Mouse (Mus musculus): ENCODE results near the gene 2310061N02Rik. TPM values are rescaled to one million over a fixed set of nuclear protein-coding genes. Genes with fewer than 3 reads are reported as not detected.

2310061N02Rik gene
- total RNA-seq, 1 experiment = not detected

DNA sequence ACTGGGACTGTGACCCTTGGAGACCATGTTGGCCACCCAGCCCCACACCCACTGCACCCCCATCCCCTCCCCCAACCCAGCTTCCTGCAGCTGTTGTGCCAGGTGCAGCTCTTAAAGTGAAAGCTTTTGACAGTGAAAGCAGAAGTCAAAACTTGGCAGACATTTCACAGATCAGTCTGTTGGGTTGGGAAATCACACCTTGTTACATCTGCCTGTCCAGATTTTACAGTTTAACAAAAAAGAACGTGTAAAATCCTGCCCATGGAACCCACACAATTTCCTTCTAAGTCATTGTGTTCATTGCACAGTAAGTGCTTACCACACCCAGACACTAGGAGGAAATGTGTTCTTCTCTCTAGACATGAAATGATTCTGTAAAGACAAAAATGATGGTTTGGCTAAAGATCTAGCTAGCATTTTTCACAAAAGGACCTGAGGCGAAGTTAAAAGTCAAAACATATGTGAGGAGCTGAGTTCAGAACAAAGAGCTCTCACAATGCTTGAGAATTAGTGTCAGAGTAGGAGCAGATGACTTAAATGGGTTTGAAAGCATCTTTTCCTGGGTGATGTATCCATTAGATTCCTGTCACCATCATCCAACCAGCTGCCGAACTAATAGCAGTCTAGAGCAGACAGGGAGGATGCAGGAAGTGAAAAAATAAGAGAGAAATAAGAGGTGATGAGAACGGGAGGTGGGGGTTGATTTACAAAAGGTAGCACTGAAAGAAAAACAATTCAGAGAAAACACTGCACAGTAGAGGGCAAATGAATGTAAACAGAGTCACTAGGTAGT, 6.5 kb downstream of the 2310061N02Rik start:
- H3K27ac ChIP-seq (ENCODE audit: insufficient read depth, low read depth, low read length, poor library complexity, severe bottlenecking) = no peak overlapping the region
- DNase-seq (ENCODE audit: low read depth, low spot score) = no peak
- TF ChIP-seq MAFK (IDR thresholded peaks at IDR 0.05; ENCODE audit: insufficient read depth, low read depth, low read length) = no peak
- no peak for TF ChIP-seq ZC3H11A (IDR thresholded peaks at IDR 0.05; ENCODE audit: borderline replicate concordance, low read depth, low read length)
- TF ChIP-seq ZNF384 (IDR thresholded peaks at IDR 0.05; ENCODE audit: low read depth, low read length) = no peak
- no peak for TF ChIP-seq HCFC1 (IDR thresholded peaks at IDR 0.05; ENCODE audit: borderline replicate concordance, insufficient read depth, low read length)

DNA sequence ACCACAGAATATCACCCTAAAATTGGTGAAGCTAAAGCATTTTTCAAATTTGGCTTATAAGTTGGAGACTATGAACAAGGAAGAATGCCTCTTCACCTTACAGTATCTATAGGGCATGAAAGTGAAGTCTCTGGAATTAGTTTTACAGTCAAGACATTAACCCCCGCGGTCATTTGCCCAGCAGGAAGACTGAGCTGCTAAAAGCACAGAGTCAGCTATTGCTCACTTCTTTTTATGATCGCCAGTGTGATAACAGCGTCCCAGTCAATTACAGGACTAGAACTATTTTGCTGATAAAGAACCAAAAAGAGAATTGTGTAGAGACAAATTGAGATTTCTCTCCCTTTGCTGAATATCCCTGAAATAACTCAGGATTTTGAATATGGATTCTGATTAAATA, 11.5 kb downstream of the 2310061N02Rik start:
- in situ Hi-C loops (cut with MboI; ENCODE audit: low sequenced_read_pairs in 2 of 2, unreplicated experiment in 2 of 2) = no loop called here
- TF ChIP-seq CHD2 (IDR thresholded peaks at IDR 0.05; ENCODE audit: low read depth, low read length) (no peak), ZNF384 (IDR thresholded peaks at IDR 0.05; ENCODE audit: low read depth, low read length) (no peak), MAFK (IDR thresholded peaks at IDR 0.05; ENCODE audit: insufficient read depth, low read depth, low read length) (no peak), HCFC1 (IDR thresholded peaks at IDR 0.05; ENCODE audit: borderline replicate concordance, insufficient read depth, low read length) (no peak), ZC3H11A (IDR thresholded peaks at IDR 0.05; ENCODE audit: borderline replicate concordance, low read depth, low read length) (no peak)
- no peaks in the 10 kb centered on the region for H3K4me1 ChIP-seq (ENCODE audit: control insufficient read depth in 2 of 2, insufficient read depth in 2 of 2, low read length in 2 of 2, poor library complexity in 1 of 2)
- H3K9me3 ChIP-seq (ENCODE audit: control insufficient read depth, insufficient read depth, low read depth, low read length) = no peaks in the 10 kb centered on the region
- DNase-seq (ENCODE audit: low read depth, low spot score) = no peak
- H3K27ac ChIP-seq (ENCODE audit: insufficient read depth, low read depth, low read length, poor library complexity, severe bottlenecking) = no peak overlapping the region
- no peak overlapping the region for H3K4me3 ChIP-seq (ENCODE audit: insufficient read depth in 1 of 2, low read depth in 1 of 2, low read length in 2 of 2, poor library complexity in 1 of 2, severe bottlenecking in 1 of 2)
- H3K9ac ChIP-seq (ENCODE audit: insufficient read depth, low read depth, low read length, poor library complexity, severe bottlenecking) = no peak overlapping the region
- H3K36me3 ChIP-seq (ENCODE audit: control insufficient read depth, insufficient read depth, low read length, poor library complexity, severe bottlenecking) = no peaks in the 10 kb centered on the region

More for the DNA sequence above, 6.5 kb downstream of the 2310061N02Rik start:
- in situ Hi-C loops (cut with MboI; ENCODE audit: low sequenced_read_pairs in 2 of 2, unreplicated experiment in 2 of 2) = no loop called here
- no peak overlapping the region for H3K4me3 ChIP-seq (ENCODE audit: insufficient read depth in 1 of 2, low read depth in 1 of 2, low read length in 2 of 2, poor library complexity in 1 of 2, severe bottlenecking in 1 of 2)
- no peaks in the 10 kb centered on the region for H3K36me3 ChIP-seq (ENCODE audit: control insufficient read depth, insufficient read depth, low read length, poor library complexity, severe bottlenecking)
- no peaks in the 10 kb centered on the region for H3K9me3 ChIP-seq (ENCODE audit: control insufficient read depth, insufficient read depth, low read depth, low read length)
- H3K4me1 ChIP-seq (ENCODE audit: control insufficient read depth in 2 of 2, insufficient read depth in 2 of 2, low read length in 2 of 2, poor library complexity in 1 of 2) = no peaks in the 10 kb centered on the region
- H3K9ac ChIP-seq (ENCODE audit: insufficient read depth, low read depth, low read length, poor library complexity, severe bottlenecking) = no peak overlapping the region

DNA sequence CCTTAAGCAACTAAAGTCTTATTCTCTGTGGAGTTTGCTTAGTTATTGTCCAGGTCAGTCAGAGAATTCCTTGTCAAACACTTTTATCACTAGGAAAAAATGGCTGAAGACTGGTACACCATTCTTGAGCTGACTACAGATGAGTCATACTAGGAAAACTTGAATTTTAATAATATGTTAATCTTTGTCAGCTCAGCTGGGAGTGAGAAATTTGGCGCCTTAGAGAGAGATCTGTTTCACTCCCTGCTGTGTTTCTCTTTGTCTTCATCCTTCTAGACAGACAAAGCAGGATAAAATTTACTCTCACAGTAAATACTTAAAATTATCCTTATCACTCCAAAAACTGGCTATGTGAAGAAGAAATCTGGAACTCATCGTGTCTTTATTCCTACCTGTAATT, 26.5 kb downstream of the 2310061N02Rik start:
- H3K4me3 ChIP-seq (ENCODE audit: insufficient read depth in 1 of 2, low read depth in 1 of 2, low read length in 2 of 2, poor library complexity in 1 of 2, severe bottlenecking in 1 of 2) = no peak overlapping the region
- no peaks in the 10 kb centered on the region for H3K9me3 ChIP-seq (ENCODE audit: control insufficient read depth, insufficient read depth, low read depth, low read length)
- H3K4me1 ChIP-seq (ENCODE audit: control insufficient read depth in 2 of 2, insufficient read depth in 2 of 2, low read length in 2 of 2, poor library complexity in 1 of 2) = no peaks in the 10 kb centered on the region
- H3K27ac ChIP-seq (ENCODE audit: insufficient read depth, low read depth, low read length, poor library complexity, severe bottlenecking) = no peak overlapping the region
- H3K9ac ChIP-seq (ENCODE audit: insufficient read depth, low read depth, low read length, poor library complexity, severe bottlenecking) = no peak overlapping the region
- TF ChIP-seq ZC3H11A (IDR thresholded peaks at IDR 0.05; ENCODE audit: borderline replicate concordance, low read depth, low read length) = no peak
- TF ChIP-seq MAFK (IDR thresholded peaks at IDR 0.05; ENCODE audit: insufficient read depth, low read depth, low read length) = no peak
- no peak for TF ChIP-seq CHD2 (IDR thresholded peaks at IDR 0.05; ENCODE audit: low read depth, low read length)
- no peak for TF ChIP-seq HCFC1 (IDR thresholded peaks at IDR 0.05; ENCODE audit: borderline replicate concordance, insufficient read depth, low read length)
- TF ChIP-seq ZNF384 (IDR thresholded peaks at IDR 0.05; ENCODE audit: low read depth, low read length) = no peak
- DNase-seq (ENCODE audit: low read depth, low spot score) = no peak
- in situ Hi-C loops (cut with MboI; ENCODE audit: low sequenced_read_pairs in 2 of 2, unreplicated experiment in 2 of 2) = no loop called here
- no peaks in the 10 kb centered on the region for H3K36me3 ChIP-seq (ENCODE audit: control insufficient read depth, insufficient read depth, low read length, poor library complexity, severe bottlenecking)

DNA sequence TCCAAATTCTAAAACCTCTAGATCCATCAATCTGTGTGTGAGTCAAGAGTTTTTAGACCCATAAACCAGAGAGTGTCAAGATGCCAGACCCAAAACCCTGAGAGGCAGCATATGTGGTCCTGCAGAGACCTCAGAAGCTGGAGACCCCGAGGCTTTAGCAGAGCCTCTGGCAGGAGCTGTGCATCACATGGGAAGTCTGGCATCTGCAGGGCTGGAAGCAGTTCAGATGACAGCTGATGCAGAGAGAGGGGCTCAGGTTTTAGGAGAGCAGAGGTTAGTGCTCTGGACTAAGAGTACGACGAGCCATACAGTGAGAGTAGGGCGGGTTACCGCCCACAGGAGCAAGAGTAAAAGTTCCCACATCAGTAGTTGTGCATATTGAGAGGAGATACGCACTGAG, 28.7 kb downstream of the 2310061N02Rik start:
- Histone ChIP-seq H3K36me3 (ENCODE audit: control insufficient read depth, insufficient read depth, low read length, poor library complexity, severe bottlenecking) (no peaks in the 10 kb centered on the region), H3K27ac (ENCODE audit: insufficient read depth, low read depth, low read length, poor library complexity, severe bottlenecking) (no peak overlapping the region)
- in situ Hi-C loops (cut with MboI; ENCODE audit: low sequenced_read_pairs in 2 of 2, unreplicated experiment in 2 of 2) = no loop called here

More for the DNA sequence above, 28.7 kb downstream of the 2310061N02Rik start:
- H3K4me1 ChIP-seq (ENCODE audit: control insufficient read depth in 2 of 2, insufficient read depth in 2 of 2, low read length in 2 of 2, poor library complexity in 1 of 2) = no peaks in the 10 kb centered on the region
- no peak overlapping the region for H3K9ac ChIP-seq (ENCODE audit: insufficient read depth, low read depth, low read length, poor library complexity, severe bottlenecking)
- TF ChIP-seq ZC3H11A (IDR thresholded peaks at IDR 0.05; ENCODE audit: borderline replicate concordance, low read depth, low read length) = no peak
- no peak for TF ChIP-seq CHD2 (IDR thresholded peaks at IDR 0.05; ENCODE audit: low read depth, low read length)
- TF ChIP-seq ZNF384 (IDR thresholded peaks at IDR 0.05; ENCODE audit: low read depth, low read length) = no peak
- TF ChIP-seq HCFC1 (IDR thresholded peaks at IDR 0.05; ENCODE audit: borderline replicate concordance, insufficient read depth, low read length) = no peak
- TF ChIP-seq MAFK (IDR thresholded peaks at IDR 0.05; ENCODE audit: insufficient read depth, low read depth, low read length) = no peak
- DNase-seq (ENCODE audit: low read depth, low spot score) = no peak
- H3K4me3 ChIP-seq (ENCODE audit: insufficient read depth in 1 of 2, low read depth in 1 of 2, low read length in 2 of 2, poor library complexity in 1 of 2, severe bottlenecking in 1 of 2) = no peak overlapping the region
- H3K9me3 ChIP-seq (ENCODE audit: control insufficient read depth, insufficient read depth, low read depth, low read length) = no peaks in the 10 kb centered on the region

All from ES-E14 (cell line).